Mouse (Mus musculus): ENCODE data around the gene Pld3.

Pld3 gene

GRCm38 (mm10) chr7:27491856-27492255, 61.2 kb downstream of the Pld3 start:
- Histone ChIP-seq H3K4me3 (replicated peaks; ENCODE audit: low read length) (peak overlapping the region; percentile 74), H3K36me3 (ENCODE audit: insufficient read depth, low read length) (peaks cover 13% of the 10 kb centered on the region), H3K9me3 (ENCODE audit: low read length) (no peaks in the 10 kb centered on the region), H3K4me1 (replicated peaks; ENCODE audit: low read depth, low read length) (peaks cover 74% of the 10 kb centered on the region), H3K27me3 (ENCODE audit: insufficient read depth, low read length) (no peaks in the 10 kb centered on the region)
- TF ChIP-seq NANOG (IDR thresholded peaks at IDR 0.05; ENCODE audit: borderline replicate concordance, low read length) (no peak), POU5F1 (IDR thresholded peaks at IDR 0.05; ENCODE audit: borderline replicate concordance, low read length) (no peak), CTCF (conservative IDR thresholded peaks at IDR 0.05; ENCODE audit: low read length) (no peak)

GRCm38 (mm10) chr7:27490543-27491329, 62.3 kb downstream of the Pld3 start:
- Histone ChIP-seq H3K27me3 (ENCODE audit: insufficient read depth, low read length) (no peaks in the 10 kb centered on the region), H3K4me1 (replicated peaks; ENCODE audit: low read depth, low read length) (peaks cover 71% of the 10 kb centered on the region), H3K9me3 (ENCODE audit: low read length) (no peaks in the 10 kb centered on the region), H3K36me3 (ENCODE audit: insufficient read depth, low read length) (peaks cover 13% of the 10 kb centered on the region), H3K4me3 (replicated peaks; ENCODE audit: low read length) (peak overlapping the region; percentile 74)
- TF ChIP-seq POU5F1 (IDR thresholded peaks at IDR 0.05; ENCODE audit: borderline replicate concordance, low read length), result no peak
- peak; percentile 99 for TF ChIP-seq CTCF (conservative IDR thresholded peaks at IDR 0.05; ENCODE audit: low read length)
- TF ChIP-seq NANOG (IDR thresholded peaks at IDR 0.05; ENCODE audit: borderline replicate concordance, low read length), result no peak

- peaks cover 73% of the 10 kb centered on the region for H3K4me1 ChIP-seq (replicated peaks; ENCODE audit: low read depth, low read length)
- no peaks in the 10 kb centered on the region for H3K27me3 ChIP-seq (ENCODE audit: insufficient read depth, low read length)
- H3K36me3 ChIP-seq (ENCODE audit: insufficient read depth, low read length), result peaks cover 13% of the 10 kb centered on the region
- H3K9me3 ChIP-seq (ENCODE audit: low read length), result no peaks in the 10 kb centered on the region
- H3K4me3 ChIP-seq (replicated peaks; ENCODE audit: low read length), result peak overlapping the region; percentile 74
- TF ChIP-seq CTCF (conservative IDR thresholded peaks at IDR 0.05; ENCODE audit: low read length), result no peak
- TF ChIP-seq POU5F1 (IDR thresholded peaks at IDR 0.05; ENCODE audit: borderline replicate concordance, low read length), result no peak
- TF ChIP-seq NANOG (IDR thresholded peaks at IDR 0.05; ENCODE audit: borderline replicate concordance, low read length), result no peak
Observed at GRCm38 (mm10) chr7:27490227-27490542, 62.8 kb downstream of the Pld3 start.

- H3K4me1 ChIP-seq (replicated peaks; ENCODE audit: low read depth, low read length), result peaks cover 78% of the 10 kb centered on the region
- no peaks in the 10 kb centered on the region for H3K9me3 ChIP-seq (ENCODE audit: low read length)
- H3K4me3 ChIP-seq (replicated peaks; ENCODE audit: low read length), result peak overlapping the region; percentile 74
- no peaks in the 10 kb centered on the region for H3K27me3 ChIP-seq (ENCODE audit: insufficient read depth, low read length)
- no peak for TF ChIP-seq CTCF (conservative IDR thresholded peaks at IDR 0.05; ENCODE audit: low read length)
- no peak for TF ChIP-seq POU5F1 (IDR thresholded peaks at IDR 0.05; ENCODE audit: borderline replicate concordance, low read length)
- no peak for TF ChIP-seq NANOG (IDR thresholded peaks at IDR 0.05; ENCODE audit: borderline replicate concordance, low read length)
- H3K36me3 ChIP-seq (ENCODE audit: insufficient read depth, low read length), result peaks cover 13% of the 10 kb centered on the region
Observed at GRCm38 (mm10) chr7:27489270-27489869, 63.6 kb downstream of the Pld3 start.

GRCm38 (mm10) chr7:27487740-27488268, 65.2 kb downstream of the Pld3 start:
- TF ChIP-seq POU5F1 (IDR thresholded peaks at IDR 0.05; ENCODE audit: borderline replicate concordance, low read length), result no peak
- no peak for TF ChIP-seq NANOG (IDR thresholded peaks at IDR 0.05; ENCODE audit: borderline replicate concordance, low read length)
- no peak for TF ChIP-seq CTCF (conservative IDR thresholded peaks at IDR 0.05; ENCODE audit: low read length)
- Histone ChIP-seq H3K4me1 (replicated peaks; ENCODE audit: low read depth, low read length) (peaks cover 77% of the 10 kb centered on the region), H3K9me3 (ENCODE audit: low read length) (no peaks in the 10 kb centered on the region), H3K4me3 (replicated peaks; ENCODE audit: low read length) (peak overlapping the region; percentile 95), H3K27me3 (ENCODE audit: insufficient read depth, low read length) (no peaks in the 10 kb centered on the region), H3K36me3 (ENCODE audit: insufficient read depth, low read length) (peaks cover 13% of the 10 kb centered on the region)

- Histone ChIP-seq H3K27me3 (ENCODE audit: insufficient read depth, low read length) (no peaks in the 10 kb centered on the region), H3K4me1 (replicated peaks; ENCODE audit: low read depth, low read length) (peaks cover 77% of the 10 kb centered on the region), H3K4me3 (replicated peaks; ENCODE audit: low read length) (peak within 1 kb of the TSS; percentile 95), H3K36me3 (ENCODE audit: insufficient read depth, low read length) (peaks cover 13% of the 10 kb centered on the region), H3K9me3 (ENCODE audit: low read length) (no peaks in the 10 kb centered on the region)
- TF ChIP-seq POU5F1 (IDR thresholded peaks at IDR 0.05; ENCODE audit: borderline replicate concordance, low read length) (no peak), CTCF (conservative IDR thresholded peaks at IDR 0.05; ENCODE audit: low read length) (peak; percentile 31), NANOG (IDR thresholded peaks at IDR 0.05; ENCODE audit: borderline replicate concordance, low read length) (peak; percentile 16; the same call in 1 of the 2 replicates)
Observed at GRCm38 (mm10) chr7:27486770-27487697, 66.0 kb downstream of the Pld3 start, which contains the start of gene Sertad1. Gene Sertad1, plus strand, starts transcription at chr7:27486910.

GRCm38 (mm10) chr7:27486102-27486769, 66.8 kb downstream of the Pld3 start:
- Histone ChIP-seq H3K27me3 (ENCODE audit: insufficient read depth, low read length) (no peaks in the 10 kb centered on the region), H3K4me3 (replicated peaks; ENCODE audit: low read length) (peak overlapping the region; percentile 69), H3K9me3 (ENCODE audit: low read length) (no peaks in the 10 kb centered on the region), H3K4me1 (replicated peaks; ENCODE audit: low read depth, low read length) (peaks cover 74% of the 10 kb centered on the region), H3K36me3 (ENCODE audit: insufficient read depth, low read length) (peaks cover 13% of the 10 kb centered on the region)
- TF ChIP-seq CTCF (conservative IDR thresholded peaks at IDR 0.05; ENCODE audit: low read length), result no peak
- no peak for TF ChIP-seq POU5F1 (IDR thresholded peaks at IDR 0.05; ENCODE audit: borderline replicate concordance, low read length)
- no peak for TF ChIP-seq NANOG (IDR thresholded peaks at IDR 0.05; ENCODE audit: borderline replicate concordance, low read length)
